Mouse (Mus musculus) embryo, embryonic 10 days (tissue): ENCODE measurements around the gene Wrap53.
"Not testable (repeated sequence)": the region's sequence is repeated elsewhere in the genome, so short reads cannot be mapped to it uniquely, and the experiment has no call there.

Experiments used
- DNase-seq: peaks from one replicate; pipeline ENCODE4 v3.0.0-alpha.2; 2015; ENCODE audit warnings: low spot score

The Wrap53 gene

GRCm38 (mm10) chr11:69530755-69531154 lies 49.3 kb downstream of the Wrap53 start:
- not testable (repeated sequence) for DNase-seq

GRCm38 (mm10) chr11:69530281-69530680 lies 49.8 kb downstream of the Wrap53 start:
- not testable (repeated sequence) for DNase-seq

GRCm38 (mm10) chr11:69528031-69528390 lies 52.0 kb downstream of the Wrap53 start:
- DNase-seq = no peak

GRCm38 (mm10) chr11:69527098-69528030 lies 52.7 kb downstream of the Wrap53 start:
- DNase-seq = peak; percentile 79

GRCm38 (mm10) chr11:69526631-69527030 lies 53.4 kb downstream of the Wrap53 start:
- DNase-seq = no peak

GRCm38 (mm10) chr11:69525661-69526060 lies 54.4 kb downstream of the Wrap53 start:
- no peak for DNase-seq

GRCm38 (mm10) chr11:69523651-69524050 lies 56.4 kb downstream of the Wrap53 start:
- no peak for DNase-seq

GRCm38 (mm10) chr11:69521526-69522149 lies 58.4 kb downstream of the Wrap53 start:
- DNase-seq = no peak

- no peak for DNase-seq
Observed at GRCm38 (mm10) chr11:69519976-69520375, 60.1 kb downstream of the Wrap53 start.

GRCm38 (mm10) chr11:69516661-69517060 lies 63.4 kb downstream of the Wrap53 start:
- no peak for DNase-seq

GRCm38 (mm10) chr11:69516151-69516640 lies 63.9 kb downstream of the Wrap53 start:
- no peak for DNase-seq

GRCm38 (mm10) chr11:69513840-69514239 lies 66.2 kb downstream of the Wrap53 start:
- peak; percentile 90 for DNase-seq
